Mouse (Mus musculus): Measurements from ENCODE around the gene Ccdc74a. TPM values are rescaled to one million over a fixed set of nuclear protein-coding genes. Genes with fewer than 3 reads are reported as not detected.

Gene Ccdc74a
- polyA plus RNA-seq, 1 experiment from 2014 or later = 6.5 TPM

Other genes starting within 250 kb of the Ccdc74a start
- gene Snap29, start 240.5 kb upstream of the Ccdc74a start, polyA plus RNA-seq (2016; fragmentation: Nextera tagmentation; extraction: Ambion mirVana) = 18.1 and 19.8 TPM in 2 replicates
- 56.2 and 61.8 TPM in 2 replicates for gene Pi4ka, start 240.2 kb upstream of the Ccdc74a start, polyA plus RNA-seq (2016; fragmentation: Nextera tagmentation; extraction: Ambion mirVana)
- gene Crkl, start 194.5 kb upstream of the Ccdc74a start, polyA plus RNA-seq (2016; fragmentation: Nextera tagmentation; extraction: Ambion mirVana) = 91.0 and 102 TPM in 2 replicates
- gene Aifm3, start 156.9 kb upstream of the Ccdc74a start, polyA plus RNA-seq (2016; fragmentation: Nextera tagmentation; extraction: Ambion mirVana) = 1.1 and 3.2 TPM in 2 replicates
- 116 and 135 TPM in 2 replicates for gene Lztr1, start 137.8 kb upstream of the Ccdc74a start, polyA plus RNA-seq (2016; fragmentation: Nextera tagmentation; extraction: Ambion mirVana)
- gene Thap7, start 115.3 kb upstream of the Ccdc74a start, polyA plus RNA-seq (2016; fragmentation: Nextera tagmentation; extraction: Ambion mirVana) = 62.7 and 71.0 TPM in 2 replicates
- 0.24 TPM in 2 replicates for gene Lrrc74b, start 85.2 kb upstream of the Ccdc74a start, polyA plus RNA-seq (2016; fragmentation: Nextera tagmentation; extraction: Ambion mirVana)
- 0.75 and 0.96 TPM in 2 replicates for gene P2rx6, start 84.6 kb upstream of the Ccdc74a start, polyA plus RNA-seq (2016; fragmentation: Nextera tagmentation; extraction: Ambion mirVana)
- gene Slc7a4, start 63.3 kb upstream of the Ccdc74a start, polyA plus RNA-seq (2016; fragmentation: Nextera tagmentation; extraction: Ambion mirVana) = 6.6 TPM in 2 replicates
- gene Smpd4, start 27.1 kb upstream of the Ccdc74a start, polyA plus RNA-seq (2016; fragmentation: Nextera tagmentation; extraction: Ambion mirVana) = 30.5 and 31.8 TPM in 2 replicates
- gene Med15, start 86.4 kb downstream of the Ccdc74a start, polyA plus RNA-seq (2016; fragmentation: Nextera tagmentation; extraction: Ambion mirVana) = 46.7 and 50.3 TPM in 2 replicates
- 63.6 and 66.6 TPM in 2 replicates for gene Klhl22, start 113.1 kb downstream of the Ccdc74a start, polyA plus RNA-seq (2016; fragmentation: Nextera tagmentation; extraction: Ambion mirVana)
- gene Scarf2, start 150.8 kb downstream of the Ccdc74a start, polyA plus RNA-seq (2016; fragmentation: Nextera tagmentation; extraction: Ambion mirVana) = 13.5 and 13.9 TPM in 2 replicates
- gene B830017H08Rik, start 186.7 kb downstream of the Ccdc74a start, polyA plus RNA-seq (2016; fragmentation: Nextera tagmentation; extraction: Ambion mirVana) = 1.1 and 1.6 TPM in 2 replicates
- gene Car15, start 191.9 kb downstream of the Ccdc74a start, polyA plus RNA-seq (2016; fragmentation: Nextera tagmentation; extraction: Ambion mirVana) = 3.7 and 4.7 TPM in 2 replicates
- 0.43 and 0.63 TPM in 2 replicates for gene Gm20518, start 245.2 kb downstream of the Ccdc74a start, polyA plus RNA-seq (2016; fragmentation: Nextera tagmentation; extraction: Ambion mirVana)
- 0.10 TPM in 2 replicates for gene Tssk1, start 247.8 kb downstream of the Ccdc74a start, polyA plus RNA-seq (2016; fragmentation: Nextera tagmentation; extraction: Ambion mirVana)